In genomic region chr6:115915601-115916445, GRCm38 (mm10) we compare ENCODE assay signal across 10 mouse cellular contexts. TPM values are rescaled to one million over a fixed set of nuclear protein-coding genes. Genes with fewer than 3 reads are reported as not detected.
DNase-seq lines count a peak whose midpoint lies in the region; ATAC-seq lines count a peak whose summit lies in the region.
"Had no signal": no experiment of that assay in that cellular context is flagged by ENCODE, and none has a peak within 500 bp of the region (broad histone marks: within the 10 kb centered on the region; RNA-seq: fewer than 3 reads in every experiment).

No protein-coding gene starts in this region.

- H3K36me3 ChIP-seq in midbrain, embryonic 16.5 days (ENCODE audit: control insufficient read depth, insufficient read depth, low read length) = peaks cover under 1% of the 10 kb centered on the region; the same call in 1 of the 2 replicates
- H3K36me3 ChIP-seq in midbrain, embryonic 10.5 days = peaks cover 25% of the 10 kb centered on the region
- no peaks in the 10 kb centered on the region for H3K36me3 ChIP-seq in heart, embryonic 15.5 days
- H3K36me3 ChIP-seq in liver, embryonic 12.5 days = no peaks in the 10 kb centered on the region

- H3K4me3 ChIP-seq in midbrain, embryonic 16.5 days (ENCODE audit: low read depth, low read length) = no peak overlapping the region
- no peak overlapping the region for H3K4me3 ChIP-seq in midbrain, embryonic 10.5 days
- no peak overlapping the region for H3K4me3 ChIP-seq in heart, embryonic 15.5 days
- H3K4me3 ChIP-seq in liver, embryonic 12.5 days = no peak overlapping the region

- peak overlapping the region; percentile 50; the same call in 1 of the 2 replicates for H3K27ac ChIP-seq in midbrain, embryonic 16.5 days (ENCODE audit: low read length)
- H3K27ac ChIP-seq in midbrain, embryonic 10.5 days (replicated peaks) = no peak overlapping the region
- peak overlapping the region; percentile 86 for H3K27ac ChIP-seq in heart, embryonic 15.5 days
- H3K27ac ChIP-seq in liver, embryonic 12.5 days = no peak overlapping the region

- 70% methylated on average over 17 of the region's 17 CpGs for WGBS in midbrain, embryonic 16.5 days
- WGBS in midbrain, embryonic 10.5 days = 89% methylated on average over 17 of the region's 17 CpGs
- 18% methylated on average over 17 of the region's 17 CpGs for WGBS in heart, embryonic 15.5 days
- WGBS in liver, embryonic 12.5 days (ENCODE audit: insufficient replicate concordance) = 49% methylated on average over 17 of the region's 17 CpGs

- no peaks in the 10 kb centered on the region for H3K27me3 ChIP-seq in midbrain, embryonic 16.5 days (ENCODE audit: control insufficient read depth, insufficient read depth, low read depth, low read length)
- H3K27me3 ChIP-seq in midbrain, embryonic 10.5 days (ENCODE audit: low read depth, poor library complexity, severe bottlenecking) = no peaks in the 10 kb centered on the region
- H3K27me3 ChIP-seq in heart, embryonic 15.5 days = no peaks in the 10 kb centered on the region
- no peaks in the 10 kb centered on the region; the same call in 1 of the 2 replicates for H3K27me3 ChIP-seq in liver, embryonic 12.5 days (replicated peaks)

- no peak overlapping the region for H3K4me2 ChIP-seq in midbrain, embryonic 16.5 days (ENCODE audit: low read length)
- H3K4me2 ChIP-seq in heart, embryonic 15.5 days = peak overlapping the region; percentile 35
- no peak overlapping the region for H3K4me2 ChIP-seq in liver, embryonic 12.5 days

- peaks cover 5% of the 10 kb centered on the region; the same call in 1 of the 2 replicates for H3K4me1 ChIP-seq in midbrain, embryonic 16.5 days (ENCODE audit: control insufficient read depth, insufficient read depth, low read length)
- H3K4me1 ChIP-seq in midbrain, embryonic 10.5 days = no peaks in the 10 kb centered on the region
- H3K4me1 ChIP-seq in heart, embryonic 15.5 days (replicated peaks) = peaks cover 69% of the 10 kb centered on the region
- peaks cover 30% of the 10 kb centered on the region for H3K4me1 ChIP-seq in liver, embryonic 12.5 days

- no peaks in the 10 kb centered on the region for H3K9me3 ChIP-seq in midbrain, embryonic 16.5 days (replicated peaks; ENCODE audit: control insufficient read depth, low read length, poor library complexity, severe bottlenecking)
- no peaks in the 10 kb centered on the region for H3K9me3 ChIP-seq in midbrain, embryonic 10.5 days (replicated peaks)
- H3K9me3 ChIP-seq in heart, embryonic 15.5 days (replicated peaks) = no peaks in the 10 kb centered on the region
- no peaks in the 10 kb centered on the region for H3K9me3 ChIP-seq in liver, embryonic 12.5 days (replicated peaks)

- no peak for ATAC-seq in midbrain, embryonic 16.5 days
- ATAC-seq in heart, embryonic 15.5 days (replicated peaks; ENCODE audit: insufficient number of reproducible peaks, insufficient read depth, low FRiP score, low read depth) = peak; percentile 59
- no peak for ATAC-seq in liver, embryonic 12.5 days

- peak; percentile 67 to 71 for DNase-seq in frontal cortex, adult 2 months (ENCODE audit: extremely low spot score in 1 of 2, low spot score in 1 of 2)
- no peak for DNase-seq in frontal cortex, postnatal 14 days (ENCODE audit: low spot score in 2 of 2)
- DNase-seq in midbrain, embryonic 10.5 days (ENCODE audit: low spot score) = no peak
- peak; percentile 60 for DNase-seq in right cerebral cortex, postnatal 25 days
- DNase-seq in thymus, postnatal 25 days = no peak
- DNase-seq: B cell, adult 2 months had no signal

- no peak overlapping the region for H3K9ac ChIP-seq in midbrain, embryonic 16.5 days (ENCODE audit: low read depth, low read length)
- H3K9ac ChIP-seq in heart, embryonic 15.5 days = 0 out of 2 replicates have a peak overlapping the region, but pooled peaks have one; percentile 23
- H3K9ac ChIP-seq in liver, embryonic 12.5 days = no peak overlapping the region

RNA-seq across cellular contexts. Expression of gene Rho, which starts 15.7 kb away (rescaled TPM):
- polyA plus RNA-seq in frontal cortex, adult 2 months (2012; rRNA removed) = 0.86 and 1.6 TPM in 2 replicates
- 0.14 and 0.36 TPM in 2 replicates for polyA plus RNA-seq in midbrain, embryonic 16.5 days (2015; fragmentation: Nextera tagmentation; extraction: Ambion mirVana)
- polyA plus RNA-seq in midbrain, embryonic 10.5 days (2016; fragmentation: Nextera tagmentation; extraction: Ambion mirVana) = 0.17 and 0.20 TPM in 2 replicates
- not detected in 2 replicates for polyA plus RNA-seq in heart, embryonic 15.5 days (2015; fragmentation: Nextera tagmentation; extraction: Ambion mirVana)
- not detected in 2 replicates for polyA plus RNA-seq in liver, embryonic 12.5 days (2016; fragmentation: Nextera tagmentation; extraction: Ambion mirVana)

RNA-seq across cellular contexts. Expression of gene H1foo, which starts 28.9 kb away (rescaled TPM):
- polyA plus RNA-seq in frontal cortex, adult 2 months (2012; rRNA removed) = not detected in 2 replicates
- not detected in 2 replicates for polyA plus RNA-seq in midbrain, embryonic 16.5 days (2015; fragmentation: Nextera tagmentation; extraction: Ambion mirVana)
- polyA plus RNA-seq in midbrain, embryonic 10.5 days (2016; fragmentation: Nextera tagmentation; extraction: Ambion mirVana) = not detected in 2 replicates
- not detected in 2 replicates for polyA plus RNA-seq in heart, embryonic 15.5 days (2015; fragmentation: Nextera tagmentation; extraction: Ambion mirVana)
- polyA plus RNA-seq in liver, embryonic 12.5 days (2016; fragmentation: Nextera tagmentation; extraction: Ambion mirVana) = not detected in 2 replicates
- polyA plus RNA-seq: limb, embryonic 14.5 days had no signal

Comparison
In these comparisons a context has a peak if more than half of its experiments do, and no peak if none do; other contexts are left out.
1. DNase-seq: peak in frontal cortex, adult 2 months (2 of 2) and right cerebral cortex, postnatal 25 days (single experiment); none in frontal cortex, postnatal 14 days (0 of 2), midbrain, embryonic 10.5 days (single experiment) and thymus, postnatal 25 days (single experiment).
2. H3K27ac ChIP-seq: peak in midbrain, embryonic 16.5 days (single experiment) and heart, embryonic 15.5 days (single experiment); none in midbrain, embryonic 10.5 days (single experiment) and liver, embryonic 12.5 days (single experiment).